Mouse (Mus musculus): ENCODE data around the gene Frk. TPM values are rescaled to one million over a fixed set of nuclear protein-coding genes. Genes with fewer than 3 reads are reported as not detected.

Frk gene
- polyA plus RNA-seq, 1 experiment from 2014 or later, result 10.4 TPM

DNA sequence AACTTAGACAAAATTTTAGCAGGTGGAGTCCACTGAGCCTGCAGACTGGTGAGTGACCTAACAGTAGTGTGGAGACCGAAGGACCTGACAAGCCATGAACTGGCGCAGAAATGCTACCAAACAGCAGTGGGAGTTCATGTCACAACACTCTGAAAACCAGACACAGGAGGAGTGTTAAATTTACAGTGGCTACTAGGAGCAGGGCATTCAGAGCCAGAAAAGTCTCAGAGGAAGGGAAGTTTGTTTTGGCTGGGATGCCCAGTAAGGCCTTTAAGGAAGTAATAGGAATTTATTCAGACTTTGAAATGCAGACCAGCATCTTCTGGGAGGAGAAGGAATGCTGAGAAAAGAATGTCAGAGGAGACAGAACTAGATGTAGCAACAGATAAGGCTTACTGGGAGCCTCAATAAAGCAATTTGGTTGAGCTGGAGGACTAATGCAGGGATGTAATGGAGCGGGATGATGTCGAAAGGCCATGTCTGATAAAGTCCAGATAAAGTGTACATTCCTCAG lies 3.2 kb upstream of the Frk start:
- Histone ChIP-seq H3K4me1 (replicated peaks; ENCODE audit: control insufficient read depth, insufficient read depth) (no peaks in the 10 kb centered on the region), H3K4me3 (ENCODE audit: low read depth, low read length) (no peak overlapping the region), H3K27me3 (ENCODE audit: control insufficient read depth, insufficient read depth, low read length) (no peaks in the 10 kb centered on the region), H3K36me3 (ENCODE audit: control insufficient read depth, insufficient read depth, low read length) (no peaks in the 10 kb centered on the region), H3K27ac (replicated peaks) (no peak overlapping the region), H3K9ac (ENCODE audit: low read length) (no peak overlapping the region), H3K4me2 (replicated peaks; ENCODE audit: low read depth) (no peak overlapping the region), H3K9me3 (ENCODE audit: control insufficient read depth, low read length) (no peaks in the 10 kb centered on the region)
- no peak for DNase-seq (ENCODE audit: low spot score)
- WGBS, result 68% methylated on average over 4 of the region's 4 CpGs
- ATAC-seq (ENCODE audit: low FRiP score, low TSS enrichment), result no peak
- no peak for TF ChIP-seq EP300 (optimal IDR thresholded peaks at IDR 0.05)
- TF ChIP-seq CTCF (IDR thresholded peaks at IDR 0.05; ENCODE audit: low read depth), result no peak

DNA sequence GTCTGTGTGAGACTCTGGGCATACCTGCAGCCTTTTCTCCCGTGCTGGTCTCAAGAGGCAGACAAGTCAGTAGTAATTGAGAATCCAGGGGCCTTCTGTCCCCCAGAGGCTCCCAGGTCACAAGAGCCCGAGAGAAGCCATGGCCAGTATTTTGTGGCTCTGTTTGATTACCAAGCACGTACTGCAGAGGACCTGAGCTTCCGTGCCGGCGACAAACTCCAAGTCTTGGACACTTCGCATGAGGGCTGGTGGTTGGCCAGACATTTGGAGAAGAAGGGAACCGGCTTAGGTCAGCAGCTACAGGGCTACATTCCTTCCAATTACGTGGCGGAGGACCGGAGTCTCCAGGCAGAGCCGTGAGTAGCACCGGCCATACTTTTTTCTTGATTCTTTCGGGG lies 814 bp downstream of the Frk start:
- peak overlapping the region; percentile 52 for H3K4me3 ChIP-seq (ENCODE audit: low read depth, low read length)
- no peaks in the 10 kb centered on the region for H3K4me1 ChIP-seq (replicated peaks; ENCODE audit: control insufficient read depth, insufficient read depth)
- DNase-seq (ENCODE audit: low spot score) (peak; percentile 52), ATAC-seq (ENCODE audit: low FRiP score, low TSS enrichment) (peak; percentile 53)
- H3K9me3 ChIP-seq (ENCODE audit: control insufficient read depth, low read length), result no peaks in the 10 kb centered on the region
- peak overlapping the region; percentile 66 for H3K4me2 ChIP-seq (replicated peaks; ENCODE audit: low read depth)
- H3K27ac ChIP-seq (replicated peaks), result peak overlapping the region; percentile 92
- peak overlapping the region; percentile 73 for H3K9ac ChIP-seq (ENCODE audit: low read length)
- H3K36me3 ChIP-seq (ENCODE audit: control insufficient read depth, insufficient read depth, low read length), result no peaks in the 10 kb centered on the region
- no peaks in the 10 kb centered on the region for H3K27me3 ChIP-seq (ENCODE audit: control insufficient read depth, insufficient read depth, low read length)
- TF ChIP-seq EP300 (optimal IDR thresholded peaks at IDR 0.05) (no peak), CTCF (IDR thresholded peaks at IDR 0.05; ENCODE audit: low read depth) (no peak)
- 38% methylated on average over 14 of the region's 14 CpGs for WGBS

DNA sequence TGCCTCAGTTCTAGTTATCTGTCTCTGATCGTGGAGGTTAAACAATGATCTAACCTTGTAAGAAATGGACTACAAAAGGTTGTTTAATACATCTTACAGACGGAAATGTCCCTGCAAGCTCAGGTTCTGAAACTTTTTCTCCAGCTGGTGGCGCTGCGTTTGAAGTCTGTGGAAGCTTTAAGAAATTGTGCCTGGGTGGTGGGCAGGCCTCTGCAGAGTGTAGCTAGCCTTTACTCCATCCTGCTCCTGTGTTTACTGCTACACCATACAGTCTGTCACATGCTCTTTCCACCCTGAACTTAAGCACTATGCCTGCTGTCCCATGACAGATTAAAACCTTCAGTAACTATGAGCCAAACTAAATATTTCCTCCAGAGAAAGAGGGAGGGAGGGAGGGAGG lies 1.9 kb downstream of the Frk start:
- WGBS, result 38% methylated on average over 4 of the region's 4 CpGs
- peak; percentile 80 for DNase-seq (ENCODE audit: low spot score)
- H3K27me3 ChIP-seq (ENCODE audit: control insufficient read depth, insufficient read depth, low read length), result no peaks in the 10 kb centered on the region
- TF ChIP-seq CTCF (IDR thresholded peaks at IDR 0.05; ENCODE audit: low read depth), result peak; percentile 69
- TF ChIP-seq EP300 (optimal IDR thresholded peaks at IDR 0.05), result no peak
- H3K4me1 ChIP-seq (replicated peaks; ENCODE audit: control insufficient read depth, insufficient read depth), result no peaks in the 10 kb centered on the region
- no peaks in the 10 kb centered on the region for H3K9me3 ChIP-seq (ENCODE audit: control insufficient read depth, low read length)
- peak overlapping the region; percentile 66; the same call in 1 of the 2 replicates for H3K4me2 ChIP-seq (replicated peaks; ENCODE audit: low read depth)
- H3K9ac ChIP-seq (ENCODE audit: low read length), result no peak overlapping the region
- H3K36me3 ChIP-seq (ENCODE audit: control insufficient read depth, insufficient read depth, low read length), result no peaks in the 10 kb centered on the region
- no peak overlapping the region for H3K27ac ChIP-seq (replicated peaks)
- peak; percentile 71; the same call in 1 of the 2 replicates for ATAC-seq (ENCODE audit: low FRiP score, low TSS enrichment)
- H3K4me3 ChIP-seq (ENCODE audit: low read depth, low read length), result peak overlapping the region; percentile 52

DNA sequence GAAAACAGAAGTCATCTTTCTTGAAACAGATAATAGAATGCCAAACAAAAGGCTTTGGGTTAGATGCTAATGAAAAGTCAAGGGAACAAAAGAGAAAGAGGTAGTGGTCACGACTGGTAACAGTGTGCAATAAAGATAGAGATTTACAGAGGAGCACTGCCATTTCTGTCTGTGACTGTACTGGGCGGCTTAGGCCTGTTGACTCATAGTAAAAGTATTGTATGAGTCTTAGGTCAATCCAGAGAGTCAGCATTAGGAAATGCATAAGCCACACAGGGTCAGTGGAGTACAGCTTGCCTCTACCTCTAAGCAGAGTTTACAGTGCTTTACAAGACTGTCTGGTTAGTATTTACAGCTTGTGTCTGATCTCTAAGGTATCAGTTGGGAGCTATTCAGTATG lies 24.6 kb downstream of the Frk start:
- Histone ChIP-seq H3K27ac (replicated peaks) (no peak overlapping the region), H3K4me1 (replicated peaks; ENCODE audit: control insufficient read depth, insufficient read depth) (no peaks in the 10 kb centered on the region; the same call in 1 of the 2 replicates), H3K9me3 (ENCODE audit: control insufficient read depth, low read length) (no peaks in the 10 kb centered on the region), H3K9ac (ENCODE audit: low read length) (no peak overlapping the region), H3K4me2 (replicated peaks; ENCODE audit: low read depth) (no peak overlapping the region), H3K4me3 (ENCODE audit: low read depth, low read length) (no peak overlapping the region), H3K27me3 (ENCODE audit: control insufficient read depth, insufficient read depth, low read length) (no peaks in the 10 kb centered on the region), H3K36me3 (ENCODE audit: control insufficient read depth, insufficient read depth, low read length) (no peaks in the 10 kb centered on the region)
- no peak for TF ChIP-seq CTCF (IDR thresholded peaks at IDR 0.05; ENCODE audit: low read depth)
- TF ChIP-seq EP300 (optimal IDR thresholded peaks at IDR 0.05), result no peak
- DNase-seq (ENCODE audit: low spot score), result no peak
- WGBS, result 48% methylated on average over 2 of the region's 2 CpGs
- ATAC-seq (ENCODE audit: low FRiP score, low TSS enrichment), result peak; percentile 63; the same call in 1 of the 2 replicates

DNA sequence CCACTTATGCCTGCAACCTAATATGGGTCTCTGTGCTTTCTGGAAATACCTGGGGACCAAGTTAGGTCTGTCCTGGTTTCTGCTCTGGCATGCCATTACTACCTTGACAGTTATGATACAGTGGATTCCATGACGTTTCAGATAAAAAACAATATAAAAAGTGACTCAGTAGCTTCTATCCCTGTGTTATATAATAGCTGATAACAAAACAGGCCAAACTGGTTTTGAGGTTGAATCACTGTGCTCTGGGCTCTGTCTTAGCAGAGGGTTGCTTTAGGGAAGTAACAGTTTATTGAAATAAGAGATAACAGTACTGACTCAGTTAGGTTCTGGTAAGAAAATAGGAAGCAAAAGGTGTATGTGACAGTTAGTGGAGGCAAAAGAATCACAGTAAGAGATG lies 25.4 kb downstream of the Frk start:
- ATAC-seq (ENCODE audit: low FRiP score, low TSS enrichment) (peak; percentile 94), DNase-seq (ENCODE audit: low spot score) (no peak)
- Histone ChIP-seq H3K9ac (ENCODE audit: low read length) (no peak overlapping the region), H3K27ac (replicated peaks) (no peak overlapping the region), H3K4me2 (replicated peaks; ENCODE audit: low read depth) (no peak overlapping the region), H3K4me1 (replicated peaks; ENCODE audit: control insufficient read depth, insufficient read depth) (no peaks in the 10 kb centered on the region; the same call in 1 of the 2 replicates), H3K4me3 (ENCODE audit: low read depth, low read length) (no peak overlapping the region), H3K36me3 (ENCODE audit: control insufficient read depth, insufficient read depth, low read length) (no peaks in the 10 kb centered on the region), H3K9me3 (ENCODE audit: control insufficient read depth, low read length) (no peaks in the 10 kb centered on the region), H3K27me3 (ENCODE audit: control insufficient read depth, insufficient read depth, low read length) (no peaks in the 10 kb centered on the region)
- TF ChIP-seq EP300 (optimal IDR thresholded peaks at IDR 0.05) (peak; percentile 51), CTCF (IDR thresholded peaks at IDR 0.05; ENCODE audit: low read depth) (no peak)
- 36% methylated on average over 1 of the region's 1 CpGs for WGBS

DNA sequence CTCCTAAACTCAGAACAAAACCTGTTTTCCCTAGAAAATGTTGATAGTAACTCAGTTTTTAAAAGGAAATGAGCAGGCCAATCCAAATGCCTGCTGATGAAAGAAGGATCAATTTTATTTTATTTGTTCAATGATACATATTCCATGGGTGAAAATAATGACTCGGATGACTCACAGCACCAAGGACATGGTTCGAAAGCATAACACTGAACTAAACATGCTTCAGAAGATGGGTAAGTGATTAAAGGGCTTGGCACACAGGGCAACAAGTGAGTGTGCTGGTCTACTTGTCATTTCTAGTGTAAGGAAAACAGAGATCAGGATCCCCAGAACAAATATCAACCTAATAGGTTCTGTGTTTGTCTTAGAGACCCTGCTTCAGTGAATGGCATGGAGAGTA lies 26.1 kb downstream of the Frk start:
- Histone ChIP-seq H3K27me3 (ENCODE audit: control insufficient read depth, insufficient read depth, low read length) (no peaks in the 10 kb centered on the region), H3K9me3 (ENCODE audit: control insufficient read depth, low read length) (no peaks in the 10 kb centered on the region), H3K4me3 (ENCODE audit: low read depth, low read length) (no peak overlapping the region), H3K36me3 (ENCODE audit: control insufficient read depth, insufficient read depth, low read length) (no peaks in the 10 kb centered on the region), H3K4me2 (replicated peaks; ENCODE audit: low read depth) (no peak overlapping the region), H3K27ac (replicated peaks) (no peak overlapping the region), H3K9ac (ENCODE audit: low read length) (no peak overlapping the region), H3K4me1 (replicated peaks; ENCODE audit: control insufficient read depth, insufficient read depth) (no peaks in the 10 kb centered on the region; the same call in 1 of the 2 replicates)
- no peak for TF ChIP-seq CTCF (IDR thresholded peaks at IDR 0.05; ENCODE audit: low read depth)
- TF ChIP-seq EP300 (optimal IDR thresholded peaks at IDR 0.05), result no peak
- ATAC-seq (ENCODE audit: low FRiP score, low TSS enrichment) (no peak), DNase-seq (ENCODE audit: low spot score) (no peak)
- WGBS, result 69% methylated on average over 2 of the region's 2 CpGs
